Mouse (Mus musculus) kidney, embryonic 14.5 days (tissue): ENCODE results near the gene Asphd1. TPM values are rescaled to one million over a fixed set of nuclear protein-coding genes. Genes with fewer than 3 reads are reported as not detected.

Source experiments
- ATAC-seq: fragments of 200-750 bp; cut with Nextera tagmentation; 2 replicates; pipeline ENCODE4 v1.8.0; 2017; ENCODE audit warnings: moderate number of reproducible peaks, mild to moderate bottlenecking, moderate TSS enrichment, moderate library complexity; ENCODE audit not compliant: low FRiP score, low TSS enrichment
- H3K27ac ChIP-seq: fragments of 300-500 bp; sonication (generic); 2 replicates; pipeline ENCODE4 v1.5.1; 2014; ENCODE audit warnings: low read depth, mild to moderate bottlenecking, low read length, moderate library complexity, mixed read lengths
- H3K27me3 ChIP-seq: fragments of 300-500 bp; sonication (generic); 2 replicates; pipeline ENCODE4 v1.6.1; 2014; ENCODE audit warnings: mild to moderate bottlenecking, low read length; ENCODE audit not compliant: control insufficient read depth, insufficient read depth
- H3K36me3 ChIP-seq: fragments of 300-500 bp; sonication (generic); 2 replicates; pipeline ENCODE4 v1.6.1; 2014; ENCODE audit warnings: low read length, mixed read lengths; ENCODE audit not compliant: control insufficient read depth, insufficient read depth
- H3K4me1 ChIP-seq: fragments of 300-500 bp; sonication (generic); 2 replicates; pipeline ENCODE4 v1.6.1; 2014; ENCODE audit warnings: low read length, mixed read lengths; ENCODE audit not compliant: control insufficient read depth, insufficient read depth
- H3K4me2 ChIP-seq: fragments of 300-500 bp; sonication (generic); replicated peaks from 2 replicates; pipeline ENCODE4 v1.6.1; 2014; ENCODE audit warnings: low read depth, mild to moderate bottlenecking, low read length
- H3K4me3 ChIP-seq: fragments of 300-500 bp; sonication (generic); 2 replicates; pipeline ENCODE4 v1.5.1; 2014; ENCODE audit warnings: mild to moderate bottlenecking, low read length
- H3K9ac ChIP-seq: fragments of 300-500 bp; sonication (generic); 2 replicates; pipeline ENCODE4 v1.6.1; 2014; ENCODE audit warnings: low read depth, mild to moderate bottlenecking, low read length, moderate library complexity
- H3K9me3 ChIP-seq: fragments of 300-500 bp; sonication (generic); 2 replicates; pipeline ENCODE4 v1.6.1; 2016; ENCODE audit warnings: low read length; ENCODE audit not compliant: control insufficient read depth
- WGBS: fragments of 180-500 bp; shearing (Covaris S2); extraction: QIAGEN DNeasy Blood & Tissue Kit; methylation state at CpG from one replicate; pipeline ENCODE4 v1.1.7; 2014; 5-methylcytosine and 5-hydroxymethylcytosine counted together
- polyA plus RNA-seq: library from polyadenylated mRNA; unstranded; fragments of >200 nt; fragmentation: Nextera tagmentation; extraction: Ambion mirVana; gene quantifications from 2 replicates; pipeline ENCODE4 v1.2.1, GENCODE M21; 2014

The Asphd1 gene
- polyA plus RNA-seq, result 0.16 and 0.34 TPM in 2 replicates

GRCm38 (mm10) chr7:126949403-126949792, at the start of gene Asphd1:
Gene Asphd1 (minus strand): TSS chr7:126949582.
- peak; percentile 58 for ATAC-seq
- peaks cover 3% of the 10 kb centered on the region; the same call in 1 of the 2 replicates for H3K4me1 ChIP-seq
- peaks cover 8% of the 10 kb centered on the region; the same call in 1 of the 2 replicates for H3K36me3 ChIP-seq
- no peaks in the 10 kb centered on the region for H3K9me3 ChIP-seq
- peak within 1 kb of the TSS; percentile 1; the same call in 1 of the 2 replicates for H3K9ac ChIP-seq
- WGBS, result 1% methylated on average over 21 of the region's 21 CpGs
- no peak within 1 kb of the TSS for H3K27ac ChIP-seq
- H3K27me3 ChIP-seq, result peaks cover 22% of the 10 kb centered on the region
- H3K4me3 ChIP-seq, result peak within 1 kb of the TSS; percentile 48
- H3K4me2 ChIP-seq, result peak within 1 kb of the TSS; percentile 89

- no peaks in the 10 kb centered on the region for H3K27me3 ChIP-seq
- no peaks in the 10 kb centered on the region for H3K4me1 ChIP-seq
- no peak overlapping the region for H3K4me2 ChIP-seq
- H3K27ac ChIP-seq, result no peak overlapping the region
- no peak for ATAC-seq
- H3K9ac ChIP-seq, result no peak overlapping the region
- no peak overlapping the region for H3K4me3 ChIP-seq
- H3K9me3 ChIP-seq, result no peaks in the 10 kb centered on the region
- H3K36me3 ChIP-seq, result no peaks in the 10 kb centered on the region
- 86% methylated on average over 4 of the region's 4 CpGs for WGBS
These were observed 47.1 kb upstream of the Asphd1 start for GRCm38 (mm10) chr7:126996449-126996848.

GRCm38 (mm10) chr7:126988816-126989215, 39.4 kb upstream of the Asphd1 start:
- Histone ChIP-seq H3K4me2 (no peak overlapping the region), H3K4me1 (no peaks in the 10 kb centered on the region), H3K4me3 (no peak overlapping the region), H3K27ac (no peak overlapping the region), H3K9ac (no peak overlapping the region), H3K9me3 (no peaks in the 10 kb centered on the region), H3K27me3 (no peaks in the 10 kb centered on the region), H3K36me3 (no peaks in the 10 kb centered on the region)
- WGBS, result 73% methylated on average over 8 of the region's 8 CpGs
- ATAC-seq, result no peak

- WGBS, result 45% methylated on average over 9 of the region's 9 CpGs
- H3K9me3 ChIP-seq, result no peaks in the 10 kb centered on the region
- peak; percentile 59; the same call in 1 of the 2 replicates for ATAC-seq
These were observed 36.9 kb upstream of the Asphd1 start for GRCm38 (mm10) chr7:126986319-126986718.

GRCm38 (mm10) chr7:126984667-126985444, 35.5 kb upstream of the Asphd1 start:
- Histone ChIP-seq H3K27ac (no peak overlapping the region), H3K4me2 (no peak overlapping the region), H3K9ac (no peak overlapping the region), H3K9me3 (no peaks in the 10 kb centered on the region), H3K4me3 (no peak overlapping the region), H3K27me3 (no peaks in the 10 kb centered on the region), H3K36me3 (peaks cover 10% of the 10 kb centered on the region), H3K4me1 (no peaks in the 10 kb centered on the region)
- ATAC-seq, result no peak
- 20% methylated on average over 10 of the region's 10 CpGs for WGBS

More at GRCm38 (mm10) chr7:126986319-126986718, 36.9 kb upstream of the Asphd1 start:
- Histone ChIP-seq H3K36me3 (no peaks in the 10 kb centered on the region; the same call in 1 of the 2 replicates), H3K9ac (no peak overlapping the region), H3K4me1 (no peaks in the 10 kb centered on the region), H3K4me2 (no peak overlapping the region), H3K27ac (no peak overlapping the region), H3K27me3 (no peaks in the 10 kb centered on the region), H3K4me3 (no peak overlapping the region)

GRCm38 (mm10) chr7:126983113-126983512, 33.7 kb upstream of the Asphd1 start:
- no peak overlapping the region for H3K4me2 ChIP-seq
- H3K9me3 ChIP-seq, result no peaks in the 10 kb centered on the region
- no peaks in the 10 kb centered on the region for H3K4me1 ChIP-seq
- H3K4me3 ChIP-seq, result no peak overlapping the region
- no peak for ATAC-seq
- H3K27me3 ChIP-seq, result no peaks in the 10 kb centered on the region
- no peak overlapping the region for H3K27ac ChIP-seq
- WGBS, result 67% methylated on average over 7 of the region's 7 CpGs
- H3K36me3 ChIP-seq, result peaks cover 27% of the 10 kb centered on the region
- no peak overlapping the region for H3K9ac ChIP-seq

GRCm38 (mm10) chr7:126982054-126982453, 32.7 kb upstream of the Asphd1 start:
- Histone ChIP-seq H3K27ac (no peak overlapping the region), H3K9ac (no peak overlapping the region), H3K4me2 (no peak overlapping the region), H3K4me1 (peaks cover 3% of the 10 kb centered on the region; the same call in 1 of the 2 replicates), H3K9me3 (no peaks in the 10 kb centered on the region), H3K4me3 (no peak overlapping the region), H3K27me3 (no peaks in the 10 kb centered on the region), H3K36me3 (peaks cover 30% of the 10 kb centered on the region)
- no peak for ATAC-seq
- 81% methylated on average over 4 of the region's 4 CpGs for WGBS

GRCm38 (mm10) chr7:126981601-126982000, 32.2 kb upstream of the Asphd1 start:
- Histone ChIP-seq H3K9ac (no peak overlapping the region), H3K4me3 (no peak overlapping the region), H3K36me3 (peaks cover 30% of the 10 kb centered on the region), H3K9me3 (no peaks in the 10 kb centered on the region), H3K4me1 (peaks cover 4% of the 10 kb centered on the region; the same call in 1 of the 2 replicates), H3K27me3 (no peaks in the 10 kb centered on the region), H3K27ac (no peak overlapping the region), H3K4me2 (no peak overlapping the region)
- WGBS, result 87% methylated on average over 2 of the region's 2 CpGs
- no peak for ATAC-seq

GRCm38 (mm10) chr7:126978841-126979240, 29.5 kb upstream of the Asphd1 start:
- 87% methylated on average over 6 of the region's 6 CpGs for WGBS
- Histone ChIP-seq H3K9ac (no peak overlapping the region), H3K4me3 (no peak overlapping the region), H3K36me3 (peaks cover 30% of the 10 kb centered on the region), H3K27me3 (no peaks in the 10 kb centered on the region), H3K4me2 (no peak overlapping the region), H3K4me1 (peaks cover 4% of the 10 kb centered on the region; the same call in 1 of the 2 replicates), H3K9me3 (no peaks in the 10 kb centered on the region), H3K27ac (no peak overlapping the region)
- ATAC-seq, result no peak
